ENCODE assay signal across 10 mouse cellular contexts in the genomic region with DNA sequence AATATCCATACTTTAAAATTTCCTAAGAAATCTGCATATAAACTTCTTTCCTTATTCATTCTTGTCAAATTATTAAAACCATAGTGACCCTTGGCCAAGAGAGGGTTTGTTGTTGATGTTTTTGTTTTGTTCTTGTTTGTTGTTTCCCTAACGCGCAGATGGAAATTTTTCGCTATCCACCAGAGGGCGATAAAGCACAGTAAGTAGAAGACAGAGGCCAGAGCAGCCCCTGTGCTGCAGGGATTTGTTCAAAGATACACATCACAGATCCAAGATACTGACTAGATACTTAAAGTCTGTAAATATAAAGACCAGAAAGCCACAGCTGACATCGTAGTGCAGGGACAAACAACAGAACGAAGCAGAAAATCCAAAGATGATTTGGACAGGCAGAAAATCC. TPM values are rescaled to one million over a fixed set of nuclear protein-coding genes. Genes with fewer than 3 reads are reported as not detected.
DNase-seq lines count a peak whose midpoint lies in the region; ATAC-seq and TF ChIP-seq lines count a peak whose summit lies in the region.
"Had no signal": no experiment of that assay in that cellular context is flagged by ENCODE, and none has a peak within 500 bp of the region (broad histone marks: within the 10 kb centered on the region; RNA-seq: fewer than 3 reads in every experiment).

No protein-coding gene starts in this region.

- no peak for TF ChIP-seq POLR2A in brain, embryonic 14.5 days (IDR thresholded peaks at IDR 0.05; ENCODE audit: borderline replicate concordance, extremely low read depth, insufficient read depth, insufficient read length, poor library complexity, severe bottlenecking)

- WGBS in kidney, postnatal 0 days, result 11% methylated on average over 6 of the region's 6 CpGs
- WGBS in liver, postnatal 0 days (ENCODE audit: insufficient replicate concordance), result 9% methylated on average over 6 of the region's 6 CpGs

- no peak overlapping the region for H3K4me3 ChIP-seq in kidney, postnatal 0 days (replicated peaks; ENCODE audit: low read depth, low read length)
- H3K4me3 ChIP-seq in liver, postnatal 0 days (ENCODE audit: low read depth, low read length), result no peak overlapping the region
- H3K4me3 ChIP-seq: embryonic facial prominence, embryonic 12.5 days had no signal

- H3K9me3 ChIP-seq in kidney, postnatal 0 days (replicated peaks; ENCODE audit: low read length), result no peaks in the 10 kb centered on the region
- H3K9me3 ChIP-seq in liver, postnatal 0 days (ENCODE audit: low read length), result no peaks in the 10 kb centered on the region
- H3K9me3 ChIP-seq: embryonic facial prominence, embryonic 12.5 days had no signal

- H3K27me3 ChIP-seq in kidney, postnatal 0 days (ENCODE audit: insufficient read depth, low read length), result no peaks in the 10 kb centered on the region
- no peaks in the 10 kb centered on the region for H3K27me3 ChIP-seq in liver, postnatal 0 days (ENCODE audit: insufficient read depth, low read length)
- H3K27me3 ChIP-seq: embryonic facial prominence, embryonic 12.5 days had no signal

- no peak overlapping the region for H3K27ac ChIP-seq in kidney, postnatal 0 days
- no peak overlapping the region for H3K27ac ChIP-seq in liver, postnatal 0 days (ENCODE audit: low read depth)
- H3K27ac ChIP-seq: embryonic facial prominence, embryonic 12.5 days; macrophage had no signal

- H3K4me1 ChIP-seq in kidney, postnatal 0 days (replicated peaks; ENCODE audit: insufficient read depth, low read length), result no peaks in the 10 kb centered on the region
- no peaks in the 10 kb centered on the region for H3K4me1 ChIP-seq in liver, postnatal 0 days (ENCODE audit: insufficient read depth)
- H3K4me1 ChIP-seq: embryonic facial prominence, embryonic 12.5 days had no signal

- no peak for TF ChIP-seq EP300 in liver, postnatal 0 days (IDR thresholded peaks at IDR 0.05; ENCODE audit: low read depth)

- H3K36me3 ChIP-seq in kidney, postnatal 0 days (ENCODE audit: insufficient read depth, low read length), result no peaks in the 10 kb centered on the region
- no peaks in the 10 kb centered on the region for H3K36me3 ChIP-seq in liver, postnatal 0 days (replicated peaks; ENCODE audit: insufficient read depth, low read length)
- H3K36me3 ChIP-seq: embryonic facial prominence, embryonic 12.5 days had no signal

- H3K9ac ChIP-seq in kidney, postnatal 0 days (ENCODE audit: low read depth, low read length), result no peak overlapping the region
- no peak overlapping the region for H3K9ac ChIP-seq in liver, postnatal 0 days (replicated peaks)
- H3K9ac ChIP-seq: embryonic facial prominence, embryonic 12.5 days had no signal

- peak; percentile 40 for DNase-seq in lung, postnatal 10 days
- no peak for DNase-seq in lung, postnatal 25 days (ENCODE audit: low spot score)
- peak; percentile 89 for DNase-seq in brain, embryonic 14.5 days (ENCODE audit: low read depth)
- DNase-seq in forelimb bud, embryonic 11.5 days (ENCODE audit: low read depth, low spot score), result peak; percentile 52
- DNase-seq in kidney, postnatal 0 days (ENCODE audit: low spot score), result peak; percentile 79
- peak; percentile 15 for DNase-seq in liver, postnatal 0 days
- DNase-seq in right cerebral cortex, postnatal 10 days (ENCODE audit: low spot score in 2 of 2), result peak; percentile 63 to 78
- no peak for DNase-seq in thymus, postnatal 36 days

- peak; percentile 72; the same call in 1 of the 2 replicates for TF ChIP-seq CTCF in brain, embryonic 14.5 days (IDR thresholded peaks at IDR 0.05; ENCODE audit: borderline replicate concordance, extremely low read depth, insufficient read depth, insufficient read length)
- peak; percentile 83 for TF ChIP-seq CTCF in kidney, postnatal 0 days (IDR thresholded peaks at IDR 0.05; ENCODE audit: low read depth)
- peak; percentile 60 for TF ChIP-seq CTCF in liver, postnatal 0 days (IDR thresholded peaks at IDR 0.05; ENCODE audit: low read depth)

- no peak overlapping the region for H3K4me2 ChIP-seq in kidney, postnatal 0 days (ENCODE audit: low read length)
- H3K4me2 ChIP-seq in liver, postnatal 0 days (ENCODE audit: low read depth, low read length), result no peak overlapping the region
- H3K4me2 ChIP-seq: embryonic facial prominence, embryonic 12.5 days had no signal

- no peak for ATAC-seq in kidney, postnatal 0 days (replicated peaks; ENCODE audit: low FRiP score, low read depth)
- no peak for ATAC-seq in liver, postnatal 0 days

RNA-seq across cellular contexts. Expression of a gene that starts 6.6 kb away (rescaled TPM):
- polyA plus RNA-seq in brain, embryonic 14.5 days (2012; rRNA removed), result not detected in 2 replicates
- not detected in 2 replicates for polyA plus RNA-seq in kidney, postnatal 0 days (2015; fragmentation: Nextera tagmentation; extraction: Ambion mirVana)
- not detected in 2 replicates for polyA plus RNA-seq in liver, postnatal 0 days (2015; fragmentation: Nextera tagmentation; extraction: Ambion mirVana)
- polyA plus RNA-seq: embryonic facial prominence, embryonic 12.5 days; macrophage had no signal

RNA-seq across cellular contexts. Expression of a gene that starts 15.2 kb away (rescaled TPM):
- polyA plus RNA-seq in brain, embryonic 14.5 days (2012; rRNA removed), result not detected in 2 replicates
- polyA plus RNA-seq in kidney, postnatal 0 days (2015; fragmentation: Nextera tagmentation; extraction: Ambion mirVana), result not detected in 2 replicates
- not detected in 2 replicates for polyA plus RNA-seq in liver, postnatal 0 days (2015; fragmentation: Nextera tagmentation; extraction: Ambion mirVana)
- polyA plus RNA-seq: embryonic facial prominence, embryonic 12.5 days; macrophage had no signal

RNA-seq across cellular contexts. Expression of a gene that starts 37.3 kb away (rescaled TPM):
- not detected in 2 replicates for polyA plus RNA-seq in brain, embryonic 14.5 days (2012; rRNA removed)
- not detected in 2 replicates for polyA plus RNA-seq in kidney, postnatal 0 days (2015; fragmentation: Nextera tagmentation; extraction: Ambion mirVana)
- not detected in 2 replicates for polyA plus RNA-seq in liver, postnatal 0 days (2015; fragmentation: Nextera tagmentation; extraction: Ambion mirVana)
- polyA plus RNA-seq: embryonic facial prominence, embryonic 12.5 days; macrophage had no signal

RNA-seq across cellular contexts. Expression of a gene that starts 44.9 kb away (rescaled TPM):
- not detected in 2 replicates for polyA plus RNA-seq in brain, embryonic 14.5 days (2012; rRNA removed)
- polyA plus RNA-seq in kidney, postnatal 0 days (2015; fragmentation: Nextera tagmentation; extraction: Ambion mirVana), result not detected in 2 replicates
- polyA plus RNA-seq in liver, postnatal 0 days (2015; fragmentation: Nextera tagmentation; extraction: Ambion mirVana), result not detected in 2 replicates
- polyA plus RNA-seq: embryonic facial prominence, embryonic 12.5 days; macrophage had no signal

RNA-seq across cellular contexts. Expression of a gene that starts 52.5 kb away (rescaled TPM):
- not detected in 2 replicates for polyA plus RNA-seq in brain, embryonic 14.5 days (2012; rRNA removed)
- polyA plus RNA-seq in kidney, postnatal 0 days (2015; fragmentation: Nextera tagmentation; extraction: Ambion mirVana), result not detected in 2 replicates
- not detected in 2 replicates for polyA plus RNA-seq in liver, postnatal 0 days (2015; fragmentation: Nextera tagmentation; extraction: Ambion mirVana)
- polyA plus RNA-seq: embryonic facial prominence, embryonic 12.5 days; macrophage had no signal

Comparison
In these comparisons a context has a peak if more than half of its experiments do, and no peak if none do; other contexts are left out.
1. DNase-seq: peak in lung, postnatal 10 days (single experiment), brain, embryonic 14.5 days (single experiment), forelimb bud, embryonic 11.5 days (single experiment), kidney, postnatal 0 days (single experiment), liver, postnatal 0 days (single experiment) and right cerebral cortex, postnatal 10 days (2 of 2); none in lung, postnatal 25 days (single experiment) and thymus, postnatal 36 days (0 of 2).
2. Peak in every context shown above with its lines, with median percentiles within 50 percentile points of each other: CTCF ChIP-seq.